Mouse (Mus musculus) fibroblast of lung, adult 2 months (primary cell): Measurements from ENCODE around the gene Gsx1.

ENCODE experiments used
- DNase-seq: peaks from one replicate; pipeline ENCODE4 v3.0.0-alpha.2; 2011; ENCODE audit warnings: low read depth

Gsx1 gene

GRCm38 (mm10) chr5:147188571-147188975, at the start of gene Gsx1:
Gene Gsx1, plus strand, starts transcription at chr5:147188696.
- DNase-seq, result no peak

GRCm38 (mm10) chr5:147147340-147147739, 41.2 kb upstream of the Gsx1 start:
- DNase-seq, result no peak

- no peak for DNase-seq
Measured at GRCm38 (mm10) chr5:147154806-147155371, 33.6 kb upstream of the Gsx1 start.

- DNase-seq, result no peak
Measured at GRCm38 (mm10) chr5:147155449-147156133, 32.9 kb upstream of the Gsx1 start.

- DNase-seq, result no peak
Measured at GRCm38 (mm10) chr5:147156376-147156775, 32.1 kb upstream of the Gsx1 start.

- no peak for DNase-seq
Measured at GRCm38 (mm10) chr5:147157441-147157840, 31.1 kb upstream of the Gsx1 start.

- DNase-seq, result no peak
Measured at GRCm38 (mm10) chr5:147159320-147159719, 29.2 kb upstream of the Gsx1 start.

- no peak for DNase-seq
Measured at GRCm38 (mm10) chr5:147159792-147160191, 28.7 kb upstream of the Gsx1 start.

- DNase-seq, result no peak
Measured at GRCm38 (mm10) chr5:147165060-147165459, 23.4 kb upstream of the Gsx1 start.

GRCm38 (mm10) chr5:147170088-147170487, 18.4 kb upstream of the Gsx1 start:
- DNase-seq, result no peak

GRCm38 (mm10) chr5:147174046-147174445, 14.4 kb upstream of the Gsx1 start:
- no peak for DNase-seq

GRCm38 (mm10) chr5:147185174-147185915, 3.2 kb upstream of the Gsx1 start:
- no peak for DNase-seq

GRCm38 (mm10) chr5:147186001-147186431, 2.5 kb upstream of the Gsx1 start:
- DNase-seq, result no peak

- no peak for DNase-seq
Measured at GRCm38 (mm10) chr5:147186781-147187551, 1.5 kb upstream of the Gsx1 start.

- no peak for DNase-seq
Measured at GRCm38 (mm10) chr5:147187552-147188170, 835 bp upstream of the Gsx1 start.

- DNase-seq, result no peak
Measured at GRCm38 (mm10) chr5:147189156-147189555, 660 bp downstream of the Gsx1 start.

GRCm38 (mm10) chr5:147189836-147190602, 1.5 kb downstream of the Gsx1 start:
- no peak for DNase-seq

- no peak for DNase-seq
Measured at GRCm38 (mm10) chr5:147190885-147191284, 2.4 kb downstream of the Gsx1 start.

- no peak for DNase-seq
Measured at GRCm38 (mm10) chr5:147191801-147192575, 3.5 kb downstream of the Gsx1 start.

- no peak for DNase-seq
Measured at GRCm38 (mm10) chr5:147192576-147192960, 4.1 kb downstream of the Gsx1 start.
